Mouse (Mus musculus): Measurements from ENCODE around the gene Rpl27. TPM values are rescaled to one million over a fixed set of nuclear protein-coding genes. Genes with fewer than 3 reads are reported as not detected.

Gene Rpl27
- polyA plus RNA-seq (2012; rRNA removed), result 403 and 499 TPM in 2 replicates

GRCm38 (mm10) chr11:101442127-101442693 is at the start of gene Rpl27:
Gene Rpl27 (plus strand): TSS chr11:101442298.

GRCm38 (mm10) chr11:101417101-101417855 is 24.8 kb upstream of the Rpl27 start, which contains the start of gene Aarsd1:
Gene Aarsd1 (minus strand): TSS chr11:101417615.

GRCm38 (mm10) chr11:101424105-101424851 is 17.8 kb upstream of the Rpl27 start, which contains the start of gene Gm27029:
Gene Gm27029 (minus strand): TSS chr11:101424796.

GRCm38 (mm10) chr11:101424925-101425813 is 16.9 kb upstream of the Rpl27 start, which contains the start of the genes Rundc1 and Ptges3l:
Gene Rundc1 (plus strand): TSS chr11:101425085.
Gene Ptges3l (minus strand): TSS chr11:101425333.

GRCm38 (mm10) chr11:101448274-101448746 is 6.2 kb downstream of the Rpl27 start, which contains the start of gene Ifi35:
Gene Ifi35 (plus strand): TSS chr11:101448407.

GRCm38 (mm10) chr11:101464211-101465100 is 22.4 kb downstream of the Rpl27 start, which contains the start of gene Rnd2:
Gene Rnd2 (plus strand): TSS chr11:101464999.

GRCm38 (mm10) chr11:101465869-101466551 is 23.9 kb downstream of the Rpl27 start, which contains the start of gene Vat1:
Gene Vat1 (minus strand): TSS chr11:101466230.

Other genes with a start within 250 kb of the Rpl27 start
- gene Ezh1, start 215.8 kb upstream of the Rpl27 start, polyA plus RNA-seq (2012; rRNA removed), result 32.4 and 34.9 TPM in 2 replicates
- 35.2 and 41.7 TPM in 2 replicates for gene Ramp2, start 196.3 kb upstream of the Rpl27 start, polyA plus RNA-seq (2012; rRNA removed)
- gene Vps25, start 188.6 kb upstream of the Rpl27 start, polyA plus RNA-seq (2012; rRNA removed), result 115 and 129 TPM in 2 replicates
- gene Wnk4, start 181.7 kb upstream of the Rpl27 start, polyA plus RNA-seq (2012; rRNA removed), result 22.2 and 23.9 TPM in 2 replicates
- gene Cntd1, start 163.3 kb upstream of the Rpl27 start, polyA plus RNA-seq (2012; rRNA removed), result 0.54 and 0.91 TPM in 2 replicates
- gene Coa3, start 163.2 kb upstream of the Rpl27 start, polyA plus RNA-seq (2012; rRNA removed), result 727 and 839 TPM in 2 replicates
- gene Becn1, start 140.0 kb upstream of the Rpl27 start, polyA plus RNA-seq (2012; rRNA removed), result 101 and 135 TPM in 2 replicates
- gene Psme3, start 126.1 kb upstream of the Rpl27 start, polyA plus RNA-seq (2012; rRNA removed), result 31.2 and 34.3 TPM in 2 replicates
- 5.0 and 5.5 TPM in 2 replicates for gene Aoc2, start 117.2 kb upstream of the Rpl27 start, polyA plus RNA-seq (2012; rRNA removed)
- 22.5 and 22.8 TPM in 2 replicates for gene Aoc3, start 111.7 kb upstream of the Rpl27 start, polyA plus RNA-seq (2012; rRNA removed)
- gene G6pc, start 74.7 kb upstream of the Rpl27 start, polyA plus RNA-seq (2012; rRNA removed), result not detected in 2 replicates
- gene Aarsd1, start 24.7 kb upstream of the Rpl27 start, polyA plus RNA-seq (2012; rRNA removed), result 15.9 and 18.9 TPM in 2 replicates
- 0.09 and 0.55 TPM in 2 replicates for gene Gm27029, start 17.5 kb upstream of the Rpl27 start, polyA plus RNA-seq (2012; rRNA removed)
- 25.0 and 27.2 TPM in 2 replicates for gene Rundc1, start 17.2 kb upstream of the Rpl27 start, polyA plus RNA-seq (2012; rRNA removed)
- 4.5 TPM in 2 replicates for gene Ptges3l, start 17.0 kb upstream of the Rpl27 start, polyA plus RNA-seq (2012; rRNA removed)
- gene Ifi35, start 6.1 kb downstream of the Rpl27 start, polyA plus RNA-seq (2012; rRNA removed), result 30.8 and 40.3 TPM in 2 replicates
- 9.7 and 11.0 TPM in 2 replicates for gene Rnd2, start 22.7 kb downstream of the Rpl27 start, polyA plus RNA-seq (2012; rRNA removed)
- gene Vat1, start 23.9 kb downstream of the Rpl27 start, polyA plus RNA-seq (2012; rRNA removed), result 121 and 128 TPM in 2 replicates
- gene Brca1, start 109.7 kb downstream of the Rpl27 start, polyA plus RNA-seq (2012; rRNA removed), result 0.79 and 0.83 TPM in 2 replicates
- 121 and 137 TPM in 2 replicates for gene Nbr1, start 109.9 kb downstream of the Rpl27 start, polyA plus RNA-seq (2012; rRNA removed)
- gene Tmem106a, start 139.9 kb downstream of the Rpl27 start, polyA plus RNA-seq (2012; rRNA removed), result 36.5 and 54.6 TPM in 2 replicates
- gene Gm11634, start 157.0 kb downstream of the Rpl27 start, polyA plus RNA-seq (2012; rRNA removed), result not detected in 2 replicates
- gene Rdm1, start 184.9 kb downstream of the Rpl27 start, polyA plus RNA-seq (2012; rRNA removed), result 18.5 and 22.8 TPM in 2 replicates
- 16.9 and 21.0 TPM in 2 replicates for gene Arl4d, start 223.2 kb downstream of the Rpl27 start, polyA plus RNA-seq (2012; rRNA removed)